24 mouse cellular contexts compared by ENCODE assay signal in the genomic region with DNA sequence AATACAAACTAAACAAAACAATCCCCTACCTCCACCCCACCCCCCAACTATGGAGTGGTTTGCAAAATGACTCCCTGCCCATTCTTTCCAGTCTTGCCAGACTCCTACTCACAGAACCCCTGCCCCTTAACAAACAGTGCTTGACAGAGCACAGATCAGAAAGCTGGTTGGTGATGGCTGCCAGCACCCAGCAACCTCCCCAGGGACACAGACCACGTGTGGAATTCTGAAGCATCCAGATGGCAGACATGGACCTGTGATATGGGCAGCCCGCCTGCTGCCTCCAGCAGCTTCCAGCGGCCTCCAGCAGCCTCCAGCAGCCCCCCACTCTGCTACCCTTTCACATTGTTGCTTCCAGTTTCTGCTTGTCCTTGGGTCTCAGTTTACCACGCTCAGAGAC. TPM values are rescaled to one million over a fixed set of nuclear protein-coding genes. Genes with fewer than 3 reads are reported as not detected.
DNase-seq lines count a peak whose midpoint lies in the region; ATAC-seq and TF ChIP-seq lines count a peak whose summit lies in the region.
"Had no signal": no experiment of that assay in that cellular context is flagged by ENCODE, and none has a peak within 500 bp of the region (broad histone marks: within the 10 kb centered on the region; RNA-seq: fewer than 3 reads in every experiment).

No protein-coding gene starts in this region.

- H3K4me1 ChIP-seq in hindbrain, postnatal 0 days (ENCODE audit: insufficient read depth, low read length) = 0 out of 2 replicates have a peak, but pooled peaks cover 4% of the 10 kb centered on the region
- H3K4me1 ChIP-seq in hindbrain, embryonic 12.5 days = peaks cover 8% of the 10 kb centered on the region; the same call in 1 of the 2 replicates
- H3K4me1 ChIP-seq in midbrain, embryonic 14.5 days (ENCODE audit: control insufficient read depth, insufficient read depth, low read length) = 0 out of 2 replicates have a peak, but pooled peaks cover 3% of the 10 kb centered on the region
- H3K4me1 ChIP-seq in midbrain, embryonic 16.5 days (ENCODE audit: control insufficient read depth, insufficient read depth, low read length) = no peaks in the 10 kb centered on the region
- H3K4me1 ChIP-seq in limb, embryonic 10.5 days = peaks cover 22% of the 10 kb centered on the region
- H3K4me1 ChIP-seq: embryonic facial prominence, embryonic 15.5 days had no signal

- H3K9me3 ChIP-seq in hindbrain, postnatal 0 days (ENCODE audit: low read length) = no peaks in the 10 kb centered on the region
- H3K9me3 ChIP-seq in hindbrain, embryonic 12.5 days (replicated peaks) = no peaks in the 10 kb centered on the region
- no peaks in the 10 kb centered on the region for H3K9me3 ChIP-seq in midbrain, embryonic 14.5 days (ENCODE audit: control insufficient read depth, low read length)
- H3K9me3 ChIP-seq in midbrain, embryonic 16.5 days (replicated peaks; ENCODE audit: control insufficient read depth, low read length, poor library complexity, severe bottlenecking) = no peaks in the 10 kb centered on the region
- no peaks in the 10 kb centered on the region for H3K9me3 ChIP-seq in limb, embryonic 10.5 days (replicated peaks)
- H3K9me3 ChIP-seq: embryonic facial prominence, embryonic 15.5 days; intestine, embryonic 15.5 days had no signal

- 48% methylated on average over 4 of the region's 4 CpGs for WGBS in hindbrain, postnatal 0 days
- WGBS in hindbrain, embryonic 12.5 days = 58% methylated on average over 4 of the region's 4 CpGs
- 83% methylated on average over 4 of the region's 4 CpGs for WGBS in midbrain, embryonic 14.5 days
- WGBS in midbrain, embryonic 16.5 days = 73% methylated on average over 4 of the region's 4 CpGs
- 69% methylated on average over 4 of the region's 4 CpGs for WGBS in limb, embryonic 10.5 days

- no peak overlapping the region for H3K9ac ChIP-seq in hindbrain, postnatal 0 days (replicated peaks; ENCODE audit: low read length)
- no peak overlapping the region for H3K9ac ChIP-seq in hindbrain, embryonic 12.5 days
- H3K9ac ChIP-seq in midbrain, embryonic 14.5 days (replicated peaks; ENCODE audit: low read length) = no peak overlapping the region
- no peak overlapping the region for H3K9ac ChIP-seq in midbrain, embryonic 16.5 days (ENCODE audit: low read depth, low read length)
- H3K9ac ChIP-seq: embryonic facial prominence, embryonic 15.5 days; intestine, embryonic 15.5 days had no signal

- no peak overlapping the region for H3K27ac ChIP-seq in hindbrain, postnatal 0 days
- no peak overlapping the region for H3K27ac ChIP-seq in hindbrain, embryonic 12.5 days
- H3K27ac ChIP-seq in midbrain, embryonic 14.5 days (replicated peaks; ENCODE audit: low read depth, low read length) = no peak overlapping the region
- no peak overlapping the region for H3K27ac ChIP-seq in midbrain, embryonic 16.5 days (ENCODE audit: low read length)
- H3K27ac ChIP-seq in limb, embryonic 10.5 days = 0 out of 2 replicates have a peak overlapping the region, but pooled peaks have one; percentile 10
- H3K27ac ChIP-seq: embryonic facial prominence, embryonic 15.5 days; intestine, embryonic 15.5 days had no signal

- H3K27me3 ChIP-seq in hindbrain, postnatal 0 days (ENCODE audit: insufficient read depth, low read length) = no peaks in the 10 kb centered on the region
- no peaks in the 10 kb centered on the region for H3K27me3 ChIP-seq in hindbrain, embryonic 12.5 days
- no peaks in the 10 kb centered on the region for H3K27me3 ChIP-seq in midbrain, embryonic 14.5 days (ENCODE audit: control insufficient read depth, insufficient read depth, low read length)
- no peaks in the 10 kb centered on the region for H3K27me3 ChIP-seq in midbrain, embryonic 16.5 days (ENCODE audit: control insufficient read depth, insufficient read depth, low read depth, low read length)
- H3K27me3 ChIP-seq in limb, embryonic 10.5 days (ENCODE audit: low read depth, poor library complexity, severe bottlenecking) = no peaks in the 10 kb centered on the region
- H3K27me3 ChIP-seq: CH12.LX; embryonic facial prominence, embryonic 15.5 days; intestine, embryonic 15.5 days had no signal

- no peak overlapping the region for H3K4me3 ChIP-seq in hindbrain, postnatal 0 days (ENCODE audit: low read length)
- H3K4me3 ChIP-seq in hindbrain, embryonic 12.5 days = no peak overlapping the region
- no peak overlapping the region for H3K4me3 ChIP-seq in midbrain, embryonic 14.5 days (replicated peaks; ENCODE audit: low read depth, low read length)
- no peak overlapping the region for H3K4me3 ChIP-seq in midbrain, embryonic 16.5 days (ENCODE audit: low read depth, low read length)
- H3K4me3 ChIP-seq in limb, embryonic 10.5 days = no peak overlapping the region
- H3K4me3 ChIP-seq: embryonic facial prominence, embryonic 15.5 days; erythroblast, embryonic 14.5 days; intestine, embryonic 15.5 days had no signal

- peak; percentile 24 for DNase-seq in heart, adult 11 months
- no peak for DNase-seq in heart, adult 18-20 months
- DNase-seq in hindbrain, postnatal 0 days (ENCODE audit: low spot score) = peak; percentile 48
- DNase-seq in midbrain, embryonic 14.5 days = peak; percentile 32
- no peak for DNase-seq in limb, embryonic 10.5 days (ENCODE audit: low spot score)
- DNase-seq: adrenal gland, adult 2 months; adrenal gland, postnatal 25 days; cerebellum, adult 18-20 months; cerebellum, adult 9-11 months; embryo, embryonic 11 days; gastrocnemius, postnatal 10 days; heart, postnatal 10 days had no signal

- H3K36me3 ChIP-seq in hindbrain, postnatal 0 days (ENCODE audit: insufficient read depth, low read length) = no peaks in the 10 kb centered on the region
- H3K36me3 ChIP-seq in hindbrain, embryonic 12.5 days = no peaks in the 10 kb centered on the region
- H3K36me3 ChIP-seq in midbrain, embryonic 14.5 days (ENCODE audit: control insufficient read depth, insufficient read depth, low read length) = no peaks in the 10 kb centered on the region
- H3K36me3 ChIP-seq in midbrain, embryonic 16.5 days (ENCODE audit: control insufficient read depth, insufficient read depth, low read length) = no peaks in the 10 kb centered on the region
- H3K36me3 ChIP-seq in limb, embryonic 10.5 days = no peaks in the 10 kb centered on the region
- H3K36me3 ChIP-seq: embryonic facial prominence, embryonic 15.5 days; intestine, embryonic 15.5 days had no signal

- H3K4me2 ChIP-seq in hindbrain, postnatal 0 days (ENCODE audit: low read depth, low read length) = no peak overlapping the region
- no peak overlapping the region for H3K4me2 ChIP-seq in hindbrain, embryonic 12.5 days (replicated peaks)
- no peak overlapping the region for H3K4me2 ChIP-seq in midbrain, embryonic 14.5 days (ENCODE audit: low read length)
- no peak overlapping the region for H3K4me2 ChIP-seq in midbrain, embryonic 16.5 days (ENCODE audit: low read length)
- H3K4me2 ChIP-seq: embryonic facial prominence, embryonic 15.5 days; intestine, embryonic 15.5 days had no signal

- ATAC-seq in hindbrain, postnatal 0 days = peak; percentile 49; the same call in 1 of the 2 replicates
- no peak for ATAC-seq in hindbrain, embryonic 12.5 days (ENCODE audit: low FRiP score)
- ATAC-seq in midbrain, embryonic 14.5 days (ENCODE audit: low FRiP score, low TSS enrichment) = no peak
- no peak for ATAC-seq in midbrain, embryonic 16.5 days
- ATAC-seq: forebrain, embryonic 16.5 days; intestine, embryonic 15.5 days had no signal

- TF ChIP-seq CTCF in hindbrain, postnatal 0 days (IDR thresholded peaks at IDR 0.05; ENCODE audit: low read depth) = no peak

RNA-seq across cellular contexts. Expression of a gene that starts 21.1 kb away (rescaled TPM):
- total RNA-seq in heart, adult 18-20 months (2021) = under 1 TPM; 0.44 to 0.65 TPM
- 1.1 TPM in 1 of 2 replicates, not detected in the other for total RNA-seq in hindbrain, postnatal 0 days (2014; rRNA removed)
- polyA plus RNA-seq in hindbrain, postnatal 0 days (2015; fragmentation: Nextera tagmentation; extraction: Ambion mirVana) = 0.18 and 0.31 TPM in 2 replicates
- 0.40 and 0.78 TPM in 2 replicates for polyA plus RNA-seq in hindbrain, embryonic 12.5 days (2016; fragmentation: Nextera tagmentation; extraction: Ambion mirVana)
- polyA plus RNA-seq in midbrain, embryonic 14.5 days (2014; fragmentation: Nextera tagmentation; extraction: Ambion mirVana) = 0.18 and 0.22 TPM in 2 replicates
- polyA plus RNA-seq in midbrain, embryonic 16.5 days (2015; fragmentation: Nextera tagmentation; extraction: Ambion mirVana) = 0.25 TPM in 2 replicates
- polyA plus RNA-seq in limb, embryonic 10.5 days (2016; fragmentation: Nextera tagmentation; extraction: Ambion mirVana) = 0.80 and 1.5 TPM in 2 replicates
- total RNA-seq: adrenal gland, adult 2 months; adrenal gland, postnatal 25 days; CH12.LX had no signal
- polyA plus RNA-seq: erythroblast, embryonic 14.5 days had no signal

RNA-seq across cellular contexts. Expression of a gene that starts 35.0 kb away (rescaled TPM):
- total RNA-seq in heart, adult 18-20 months (2021) = not detected
- total RNA-seq in hindbrain, postnatal 0 days (2014; rRNA removed) = 0.10 TPM in 1 of 2 replicates, not detected in the other
- polyA plus RNA-seq in hindbrain, postnatal 0 days (2015; fragmentation: Nextera tagmentation; extraction: Ambion mirVana) = not detected in 2 replicates
- 0.18 and 0.22 TPM in 2 replicates for polyA plus RNA-seq in hindbrain, embryonic 12.5 days (2016; fragmentation: Nextera tagmentation; extraction: Ambion mirVana)
- polyA plus RNA-seq in midbrain, embryonic 14.5 days (2014; fragmentation: Nextera tagmentation; extraction: Ambion mirVana) = not detected in 2 replicates
- not detected in 2 replicates for polyA plus RNA-seq in midbrain, embryonic 16.5 days (2015; fragmentation: Nextera tagmentation; extraction: Ambion mirVana)
- 0.11 and 0.19 TPM in 2 replicates for polyA plus RNA-seq in limb, embryonic 10.5 days (2016; fragmentation: Nextera tagmentation; extraction: Ambion mirVana)
- total RNA-seq: adrenal gland, adult 2 months; adrenal gland, postnatal 25 days; CH12.LX; common myeloid progenitor, adult 5-6 weeks; gastrocnemius, postnatal 10 days; heart, adult 8-10 months; heart, postnatal 10 days had no signal
- polyA plus RNA-seq: adrenal gland, adult 2 months; embryonic facial prominence, embryonic 11.5 days; erythroblast, embryonic 14.5 days; forebrain, embryonic 11.5 days; forebrain, embryonic 16.5 days; heart, embryonic 14.5 days had no signal

Comparison
In these comparisons a context has a peak if more than half of its experiments do, and no peak if none do; other contexts are left out.
1. DNase-seq: peak in heart, adult 11 months (single experiment), hindbrain, postnatal 0 days (single experiment) and midbrain, embryonic 14.5 days (single experiment); none in heart, adult 18-20 months (0 of 2) and limb, embryonic 10.5 days (single experiment).